Mouse (Mus musculus): Measurements from ENCODE around the gene Pcp2. TPM values are rescaled to one million over a fixed set of nuclear protein-coding genes. Genes with fewer than 3 reads are reported as not detected.

Gene Pcp2
- total and polyA plus RNA-seq, 3 experiments, result 0.35 to 0.54 TPM; not detected in 1

GRCm38 (mm10) chr8:3603439-3603838 is 21.9 kb downstream of the Pcp2 start:
- peaks cover 0 to 8% of the 10 kb centered on the region in 2 experiments; a peak in 3 of 4 replicates for H3K36me3 ChIP-seq (ENCODE audit: control insufficient read depth in 1 of 2, insufficient read depth in 2 of 2, low read length in 2 of 2)
- TF ChIP-seq ETS1 (IDR thresholded peaks at IDR 0.05; ENCODE audit: low read depth, low read length), result no peak
- no peak for TF ChIP-seq CHD2 (IDR thresholded peaks at IDR 0.05; ENCODE audit: low read length)
- no peak for TF ChIP-seq RAD21 (IDR thresholded peaks at IDR 0.05; ENCODE audit: low read depth, low read length)
- TF ChIP-seq USF2 (IDR thresholded peaks at IDR 0.05; ENCODE audit: borderline replicate concordance in 1 of 2, insufficient read depth in 1 of 2, low read depth in 1 of 2, low read length in 2 of 2), result no peak
- no peak for TF ChIP-seq ZMIZ1 (IDR thresholded peaks at IDR 0.05; ENCODE audit: low read depth, low read length)
- TF ChIP-seq E2F4 (IDR thresholded peaks at IDR 0.05; ENCODE audit: borderline replicate concordance, low read depth, low read length), result no peak
- TF ChIP-seq ZKSCAN1 (IDR thresholded peaks at IDR 0.05; ENCODE audit: low read depth, low read length), result no peak
- TF ChIP-seq CTCF (IDR thresholded peaks at IDR 0.05 in 2 of 3, conservative IDR thresholded peaks at IDR 0.05 in 1 of 3; ENCODE audit: control insufficient read depth in 1 of 3, insufficient read depth in 1 of 3, low read depth in 2 of 3, low read length in 3 of 3, poor library complexity in 1 of 3, severe bottlenecking in 1 of 3), result no peak
- no peak for TF ChIP-seq MEF2A (IDR thresholded peaks at IDR 0.05; ENCODE audit: extremely low read depth, insufficient replicate concordance, low read depth, low read length, poor library complexity, severe bottlenecking)
- no peak for TF ChIP-seq NRF1 (IDR thresholded peaks at IDR 0.05; ENCODE audit: insufficient read depth, low read depth, low read length, poor library complexity, severe bottlenecking)
- TF ChIP-seq USF1 (IDR thresholded peaks at IDR 0.05; ENCODE audit: low read depth, low read length), result no peak
- H3K79me2 ChIP-seq (ENCODE audit: control insufficient read depth, insufficient read depth, low read length, poor library complexity), result no peaks in the 10 kb centered on the region
- H3K27ac ChIP-seq (ENCODE audit: control insufficient read depth, low read depth, low read length), result no peak overlapping the region
- H3K4me1 ChIP-seq (ENCODE audit: control insufficient read depth in 1 of 2, insufficient read depth in 2 of 2, low read length in 2 of 2), result peaks cover 0 to 11% of the 10 kb centered on the region in 2 experiments; a peak in 2 of 4 replicates
- no peak overlapping the region for H3K9ac ChIP-seq (ENCODE audit: control insufficient read depth, low read depth, low read length, poor library complexity, severe bottlenecking)
- no peak for DNase-seq (ENCODE audit: low read depth, low spot score)
- no peak overlapping the region for H3K4me3 ChIP-seq (ENCODE audit: control insufficient read depth in 1 of 2, insufficient read depth in 1 of 2, low read depth in 2 of 2, low read length in 2 of 2)
- no peaks in the 10 kb centered on the region for H3K27me3 ChIP-seq (ENCODE audit: control insufficient read depth in 1 of 2, insufficient read depth in 2 of 2, low read length in 2 of 2)
- no peaks in the 10 kb centered on the region for H3K9me3 ChIP-seq (replicated peaks; ENCODE audit: insufficient read depth, low read length)

GRCm38 (mm10) chr8:3600401-3600800 is 24.9 kb downstream of the Pcp2 start:
- DNase-seq (ENCODE audit: low read depth, low spot score), result no peak
- no peaks in the 10 kb centered on the region for H3K4me1 ChIP-seq (ENCODE audit: control insufficient read depth in 1 of 2, insufficient read depth in 2 of 2, low read length in 2 of 2)
- H3K27me3 ChIP-seq (ENCODE audit: control insufficient read depth in 1 of 2, insufficient read depth in 2 of 2, low read length in 2 of 2), result no peaks in the 10 kb centered on the region
- no peak overlapping the region for H3K9ac ChIP-seq (ENCODE audit: control insufficient read depth, low read depth, low read length, poor library complexity, severe bottlenecking)
- no peak overlapping the region for H3K27ac ChIP-seq (ENCODE audit: control insufficient read depth, low read depth, low read length)
- H3K4me3 ChIP-seq (ENCODE audit: control insufficient read depth in 1 of 2, insufficient read depth in 1 of 2, low read depth in 2 of 2, low read length in 2 of 2), result no peak overlapping the region
- H3K79me2 ChIP-seq (ENCODE audit: control insufficient read depth, insufficient read depth, low read length, poor library complexity), result no peaks in the 10 kb centered on the region
- TF ChIP-seq NELFE (IDR thresholded peaks at IDR 0.05; ENCODE audit: low read depth, low read length), result no peak
- no peak for TF ChIP-seq MYB (IDR thresholded peaks at IDR 0.05; ENCODE audit: low read depth, low read length)
- TF ChIP-seq TCF12 (IDR thresholded peaks at IDR 0.05; ENCODE audit: low read depth, low read length), result no peak
- no peak for TF ChIP-seq ELF1 (IDR thresholded peaks at IDR 0.05; ENCODE audit: low read depth, low read length)
- no peak for TF ChIP-seq USF2 (IDR thresholded peaks at IDR 0.05; ENCODE audit: borderline replicate concordance in 1 of 2, insufficient read depth in 1 of 2, low read depth in 1 of 2, low read length in 2 of 2)
- no peak for TF ChIP-seq GATA1 (IDR thresholded peaks at IDR 0.05; ENCODE audit: low read depth, low read length)
- TF ChIP-seq CHD2 (IDR thresholded peaks at IDR 0.05; ENCODE audit: low read length), result no peak
- no peak for TF ChIP-seq MAX (IDR thresholded peaks at IDR 0.05; ENCODE audit: low read length)
- TF ChIP-seq ETS1 (IDR thresholded peaks at IDR 0.05; ENCODE audit: low read depth, low read length), result no peak
- TF ChIP-seq MXI1 (IDR thresholded peaks at IDR 0.05; ENCODE audit: low read depth, low read length), result no peak
- no peak for TF ChIP-seq MYC (IDR thresholded peaks at IDR 0.05; ENCODE audit: low read depth, low read length)
- no peak for TF ChIP-seq ZC3H11A (IDR thresholded peaks at IDR 0.05; ENCODE audit: low read depth, low read length)
- TF ChIP-seq ZKSCAN1 (IDR thresholded peaks at IDR 0.05; ENCODE audit: low read depth, low read length), result no peak
- no peak for TF ChIP-seq RCOR1 (IDR thresholded peaks at IDR 0.05; ENCODE audit: low read depth, low read length)
- no peak for TF ChIP-seq E2F4 (IDR thresholded peaks at IDR 0.05; ENCODE audit: borderline replicate concordance, low read depth, low read length)
- H3K36me3 ChIP-seq (ENCODE audit: control insufficient read depth in 1 of 2, insufficient read depth in 2 of 2, low read length in 2 of 2), result no peaks in the 10 kb centered on the region
- no peaks in the 10 kb centered on the region for H3K9me3 ChIP-seq (replicated peaks; ENCODE audit: insufficient read depth, low read length)
